Mouse (Mus musculus): ENCODE data around the gene Ndufab1. TPM values are rescaled to one million over a fixed set of nuclear protein-coding genes. Genes with fewer than 3 reads are reported as not detected.
A peak's percentile ranks its signal among the peaks of the same experiment; 100 is the strongest.
"Not testable (repeated sequence)": the region's sequence is repeated elsewhere in the genome, so short reads cannot be mapped to it uniquely, and the experiment has no call there.

Gene Ndufab1
- 100 to 1,000 TPM; 675 to 794 TPM for total RNA-seq (2021)
- long read RNA-seq, experiment 1, transcript Ndufab1-201 (5 exons, 3,479 nt), result minor isoform, 28 of 548 reads
- long read RNA-seq, experiment 1, transcript Ndufab1-203 (5 exons, 1,416 nt), result major isoform, 480 of 548 reads
- long read RNA-seq, experiment 1, partial matches to known transcripts, result 3 of 548 reads
- long read RNA-seq, experiment 1, other reads (novel, unspliced or antisense), result 35 of 548 reads
- long read RNA-seq, experiment 2, transcript Ndufab1-203 (5 exons, 1,416 nt), result major isoform, 547 of 639 reads
- long read RNA-seq, experiment 2, transcript Ndufab1-201 (5 exons, 3,479 nt), result minor isoform, 43 of 639 reads
- long read RNA-seq, experiment 2, partial matches to known transcripts, result 3 of 639 reads
- long read RNA-seq, experiment 2, other reads (novel, unspliced or antisense), result 42 of 639 reads

DNA sequence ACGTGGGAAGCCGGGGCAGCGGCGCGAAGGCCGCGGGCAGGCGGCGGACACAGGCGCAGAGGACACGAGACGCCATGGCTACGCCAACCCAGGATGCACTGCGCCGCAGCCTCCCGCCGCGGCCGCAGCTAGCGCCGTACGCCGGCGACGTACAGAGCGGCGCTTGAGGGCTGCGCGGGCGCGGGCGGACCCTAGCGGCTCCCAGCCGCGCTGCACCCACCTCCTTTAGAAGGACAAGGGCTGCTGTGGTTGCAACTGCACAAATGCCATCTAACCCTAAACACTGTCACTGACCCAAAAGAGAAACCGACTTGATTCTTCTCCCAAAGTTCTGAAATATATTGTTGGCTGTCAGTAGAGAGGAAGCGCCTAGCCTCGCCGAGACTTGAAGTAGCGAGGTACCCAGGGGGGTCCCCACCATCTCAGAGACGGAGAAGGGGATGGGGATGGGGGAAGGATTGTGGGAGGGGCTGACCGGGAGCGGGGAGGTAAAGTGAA is at the start of gene Ndufab1:
Gene Ndufab1 (minus strand): TSS at position 140 of the 498 bp plus-strand sequence.
- DNase-seq, result peak; percentile 85
- intact Hi-C loops (cut with DNase I; ENCODE audit: low total_unique reads), result no loop called here

DNA sequence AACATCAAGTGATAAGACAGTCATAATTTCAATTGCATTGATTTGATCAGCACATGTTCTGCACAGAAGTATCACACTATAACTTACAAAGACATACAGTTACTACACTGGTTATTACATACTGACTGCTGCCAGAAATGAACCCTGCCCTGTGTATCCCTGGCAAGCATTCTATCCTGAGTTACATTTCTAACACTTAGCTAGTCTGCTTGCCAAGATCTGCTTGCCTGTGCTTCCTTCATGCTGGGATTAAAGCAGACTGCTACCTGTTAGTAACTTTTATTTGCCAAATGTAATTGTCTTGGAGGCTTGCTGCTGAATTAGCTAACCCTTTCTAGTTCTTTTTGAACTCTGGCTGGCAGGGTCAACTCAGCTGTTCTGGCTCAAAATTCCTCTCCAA is 39.3 kb upstream of the Ndufab1 start:
- intact Hi-C loops (cut with DNase I; ENCODE audit: low total_unique reads), result no loop called here
- DNase-seq, result no peak

DNA sequence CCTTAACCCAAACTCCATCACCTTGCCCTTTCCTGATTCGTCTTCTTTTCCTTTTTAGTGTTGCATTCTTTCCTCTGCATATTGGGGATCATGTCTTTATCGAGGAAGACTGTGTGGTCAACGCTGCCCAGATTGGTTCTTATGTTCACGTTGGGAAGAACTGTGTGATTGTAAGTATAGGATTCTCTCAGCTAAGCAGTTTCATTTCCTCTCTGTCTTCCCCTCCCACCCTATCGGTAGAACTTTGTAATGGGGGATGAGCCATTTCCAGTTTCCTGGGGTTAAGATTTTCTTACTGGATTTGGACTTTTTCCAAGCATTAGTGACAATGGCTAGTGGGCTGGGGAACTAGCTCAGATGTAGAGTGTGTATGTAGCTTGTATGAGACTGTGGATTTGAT is 36.5 kb upstream of the Ndufab1 start:
- no peak for DNase-seq
- intact Hi-C loops (cut with DNase I; ENCODE audit: low total_unique reads), result no loop called here

DNA sequence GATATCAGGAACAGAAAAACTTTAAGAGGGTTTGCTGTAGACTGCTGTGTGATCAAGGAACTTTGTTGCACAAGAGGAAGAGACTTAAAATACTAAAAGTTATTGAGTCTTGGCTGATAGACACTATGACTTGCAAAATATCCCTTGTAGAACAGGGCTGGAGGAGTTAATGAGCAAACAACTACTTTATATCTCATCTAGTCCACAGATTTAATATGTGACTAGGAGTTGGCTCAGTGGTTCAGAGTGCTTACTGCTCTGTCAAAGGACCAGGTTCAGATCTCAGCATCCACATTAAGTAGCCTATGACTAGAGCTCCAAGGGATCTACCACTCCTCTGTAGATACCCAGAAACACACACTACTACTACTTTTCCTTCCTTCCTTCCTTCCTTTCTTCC is 35.4 kb upstream of the Ndufab1 start:
- DNase-seq, result no peak
- intact Hi-C loops (cut with DNase I; ENCODE audit: low total_unique reads), result no loop called here

DNA sequence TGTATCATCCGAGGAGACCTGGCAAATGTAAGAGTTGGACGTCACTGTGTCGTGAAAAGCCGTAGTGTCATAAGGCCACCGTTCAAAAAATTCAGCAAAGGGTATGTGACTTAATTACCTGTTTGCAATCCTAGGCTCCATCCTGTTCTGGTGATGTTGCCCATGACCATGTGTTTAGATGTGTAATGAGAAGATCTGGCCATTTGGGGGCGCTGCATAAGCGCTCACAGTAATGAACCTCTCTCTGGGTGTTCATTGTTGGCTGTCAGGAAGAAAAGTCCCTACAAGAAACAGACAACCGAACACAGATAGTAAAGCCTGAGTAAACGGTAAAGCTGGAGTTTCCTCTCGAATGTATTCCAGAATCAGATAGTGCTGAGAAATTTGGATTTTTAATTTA is 33.4 kb upstream of the Ndufab1 start:
- no peak for DNase-seq
- intact Hi-C loops (cut with DNase I; ENCODE audit: low total_unique reads), result no loop called here

DNA sequence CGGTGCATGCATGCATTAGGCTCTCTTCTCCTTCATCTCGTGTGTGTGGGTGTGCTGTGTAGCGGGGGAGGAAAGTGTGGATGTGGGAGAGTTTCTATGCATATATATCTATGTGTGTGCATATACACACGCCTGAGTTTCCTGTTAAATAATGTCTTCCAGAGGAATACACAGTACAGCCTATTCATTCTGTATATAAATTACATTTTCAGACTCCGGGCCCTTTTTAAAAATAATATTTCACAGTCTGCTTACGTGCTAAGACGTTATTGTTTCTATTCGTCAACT is 31.6 kb upstream of the Ndufab1 start:
- intact Hi-C loops (cut with DNase I; ENCODE audit: low total_unique reads), result no loop called here
- no peak for DNase-seq

DNA sequence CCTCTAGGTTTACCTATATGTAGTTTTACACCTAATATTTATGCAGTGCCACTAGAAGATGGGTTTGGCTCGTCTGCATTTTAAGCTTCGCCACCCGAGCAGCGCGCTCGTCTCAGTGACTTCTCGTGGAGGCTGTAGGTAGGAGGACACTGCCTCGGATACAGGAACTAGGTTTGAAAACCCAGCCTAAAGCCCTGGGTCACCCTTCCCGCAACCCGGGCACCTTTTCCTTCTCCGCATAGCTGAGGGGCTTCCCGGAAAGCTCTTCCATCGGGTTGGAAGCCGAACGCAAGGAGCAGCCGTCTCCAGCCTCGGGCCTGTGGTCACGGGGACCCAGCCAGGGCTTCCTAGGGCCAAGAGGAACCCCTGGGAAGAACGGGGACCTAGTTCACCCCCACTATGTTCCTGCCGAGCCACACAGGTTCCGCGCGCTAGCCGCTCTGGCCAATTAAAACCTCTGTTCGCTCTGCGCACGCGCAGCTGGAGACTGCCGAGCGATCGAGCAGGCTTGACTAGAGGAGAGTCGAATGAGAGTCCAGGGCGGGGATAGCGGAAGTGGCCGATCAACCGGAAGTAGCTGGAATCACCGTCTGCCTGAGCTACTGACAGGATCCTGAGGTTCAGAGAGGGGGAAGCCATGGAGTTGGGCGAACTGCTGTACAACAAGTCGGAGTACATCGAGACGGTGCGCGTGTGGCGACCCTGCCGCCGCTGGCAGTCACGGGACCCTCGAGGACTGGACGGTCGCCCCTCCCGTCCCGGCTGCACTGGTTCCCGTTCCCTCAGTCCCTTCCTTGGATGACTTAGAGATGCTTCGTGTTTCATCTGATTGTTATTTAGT is 31.0 kb upstream of the Ndufab1 start, which contains the start of the genes Palb2 and Dctn5:
Gene Palb2 (minus strand): TSS at position 489 of the 841 bp plus-strand sequence.
Gene Dctn5 (plus strand): TSS at position 545 of the 841 bp plus-strand sequence.
- intact Hi-C loops (cut with DNase I; ENCODE audit: low total_unique reads), result no loop called here
- DNase-seq, result peak; percentile 97

DNA sequence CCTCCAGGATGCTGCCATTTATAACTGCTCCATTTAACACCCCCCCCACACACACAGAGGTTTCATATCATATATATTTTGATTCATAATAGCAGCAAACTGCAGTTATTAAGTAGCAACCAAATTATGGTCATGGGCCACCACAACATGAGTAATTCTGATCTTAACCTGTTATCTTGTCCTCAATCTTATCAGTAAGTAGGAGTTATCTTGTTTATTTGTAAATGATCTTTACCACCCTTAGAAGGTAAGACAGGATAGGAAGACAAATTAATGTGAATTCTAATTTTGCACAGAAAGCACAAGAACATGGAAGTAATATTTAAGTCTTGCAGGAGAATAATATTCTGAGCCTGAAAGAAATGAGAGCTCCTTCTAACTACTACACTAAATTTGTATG is 30.1 kb upstream of the Ndufab1 start:
- DNase-seq, result no peak
- intact Hi-C loops (cut with DNase I; ENCODE audit: low total_unique reads), result no loop called here

DNA sequence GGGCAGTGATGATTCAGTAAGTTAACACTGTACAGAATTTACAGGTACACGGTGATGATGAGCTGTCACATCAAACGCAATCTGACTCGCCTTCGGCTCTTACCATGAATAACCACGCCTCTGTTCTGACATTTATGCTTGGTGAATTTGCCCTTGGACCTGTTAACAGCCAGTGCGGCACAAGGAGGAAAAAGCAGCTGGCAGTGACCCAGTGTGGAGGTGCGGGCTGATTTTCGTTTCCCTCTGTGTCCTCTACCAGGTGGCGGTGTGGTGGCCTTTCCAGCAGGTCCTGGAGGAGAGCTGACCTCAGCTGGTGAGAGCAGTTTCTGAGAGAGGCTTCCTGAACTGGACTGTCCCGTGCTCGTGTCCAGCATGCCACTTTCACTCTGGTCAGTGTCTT is 25.3 kb upstream of the Ndufab1 start:
- intact Hi-C loops (cut with DNase I; ENCODE audit: low total_unique reads), result no loop called here
- DNase-seq, result no peak

DNA sequence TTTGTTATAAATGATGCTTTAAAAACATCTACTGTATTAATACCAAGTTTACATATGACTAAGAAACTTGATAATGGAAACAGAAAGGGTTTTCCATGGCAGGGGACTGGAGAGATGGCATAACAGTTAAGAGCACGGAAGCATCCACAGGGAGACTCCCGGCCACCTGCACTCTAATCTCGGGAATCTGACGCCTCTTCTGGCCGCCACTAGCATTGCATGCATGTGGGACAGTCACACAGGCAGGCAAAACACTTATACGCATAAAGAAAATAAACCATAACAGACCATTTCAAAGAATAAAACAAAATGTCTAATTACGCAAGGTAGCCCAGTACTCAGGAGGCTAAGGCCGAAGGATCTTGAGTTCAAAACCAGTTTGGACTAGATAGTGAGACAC is 23.9 kb upstream of the Ndufab1 start:
- intact Hi-C loops (cut with DNase I; ENCODE audit: low total_unique reads), result no loop called here

DNA sequence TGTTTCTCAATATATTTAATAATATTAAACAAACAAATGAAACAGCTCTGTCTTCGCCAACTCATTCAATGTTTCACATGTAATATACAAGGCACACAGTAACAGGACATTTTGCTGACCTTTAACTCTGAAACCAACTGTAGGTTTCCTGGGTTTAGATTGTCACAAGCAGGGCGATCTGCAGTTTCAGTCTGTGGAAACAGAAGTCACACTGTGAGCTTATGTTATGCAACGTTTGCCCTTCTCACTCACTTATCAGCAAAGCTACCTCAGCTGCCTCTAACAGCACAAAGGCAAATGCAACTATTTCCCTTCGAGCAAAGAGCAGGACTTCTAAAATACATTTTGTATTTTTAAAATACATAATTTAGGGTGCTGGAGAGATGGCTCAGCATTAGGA is 21.8 kb upstream of the Ndufab1 start:
- no peak for DNase-seq
- intact Hi-C loops (cut with DNase I; ENCODE audit: low total_unique reads), result no loop called here

More for the DNA sequence above, 23.9 kb upstream of the Ndufab1 start:
- no peak for DNase-seq

DNA sequence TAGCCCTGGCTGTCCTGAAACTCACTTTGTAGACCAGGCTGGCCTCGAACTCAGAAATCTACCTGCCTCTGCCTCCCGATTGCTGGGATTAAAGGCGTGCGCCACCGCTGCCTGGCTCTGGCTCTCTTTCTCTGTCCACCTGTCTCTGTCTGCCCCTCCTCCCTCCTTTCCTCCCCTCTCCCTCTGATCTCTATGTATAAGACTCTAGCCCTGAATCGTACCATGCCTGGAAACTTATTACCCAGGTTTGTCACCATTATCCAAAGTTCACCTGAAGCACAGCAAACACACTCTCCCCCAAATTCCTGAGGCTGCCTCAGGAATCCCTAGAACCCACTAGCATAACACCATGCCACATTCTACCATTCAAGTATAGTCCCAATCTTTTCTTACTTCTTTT is 6.5 kb upstream of the Ndufab1 start:
- DNase-seq, result no peak
- intact Hi-C loops (cut with DNase I; ENCODE audit: low total_unique reads), result no loop called here

DNA sequence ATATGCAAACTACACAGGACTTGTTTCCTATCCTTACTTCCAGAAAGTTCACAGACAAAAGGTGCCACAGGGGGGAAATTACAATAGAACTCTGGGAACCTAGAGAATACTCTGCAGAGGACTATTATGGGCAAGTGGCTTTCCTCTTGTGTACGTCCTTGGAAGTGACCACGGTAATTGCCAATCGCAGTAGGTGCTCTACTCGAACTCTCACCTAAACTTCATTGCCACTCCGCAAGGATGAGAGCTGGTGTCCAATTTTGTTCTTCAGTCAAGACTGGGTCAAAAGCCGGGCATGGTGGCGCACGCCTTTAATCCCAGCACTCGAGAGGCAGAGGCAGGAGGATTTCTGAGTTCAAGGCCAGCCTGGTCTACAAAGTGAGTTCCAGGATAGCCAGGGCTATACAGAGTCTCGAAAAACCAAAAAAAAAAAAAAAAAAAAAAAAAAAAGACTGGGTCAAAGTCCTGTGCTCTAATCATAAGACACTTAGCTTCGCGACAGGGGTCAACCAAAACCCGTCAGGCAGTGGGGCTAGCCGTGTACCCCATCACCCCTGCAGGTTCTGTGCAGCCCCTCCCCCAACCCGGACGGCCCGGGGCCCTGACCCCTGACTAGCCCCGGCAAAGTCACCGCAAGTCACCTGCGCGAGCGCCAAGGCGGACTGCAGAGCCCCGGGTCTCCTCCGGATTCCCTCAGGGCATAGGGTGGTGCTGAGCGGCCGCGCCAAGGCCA is 506 bp downstream of the Ndufab1 start:
- DNase-seq; intact Hi-C loops (cut with DNase I; ENCODE audit: low total_unique reads): not testable (repeated sequence)

DNA sequence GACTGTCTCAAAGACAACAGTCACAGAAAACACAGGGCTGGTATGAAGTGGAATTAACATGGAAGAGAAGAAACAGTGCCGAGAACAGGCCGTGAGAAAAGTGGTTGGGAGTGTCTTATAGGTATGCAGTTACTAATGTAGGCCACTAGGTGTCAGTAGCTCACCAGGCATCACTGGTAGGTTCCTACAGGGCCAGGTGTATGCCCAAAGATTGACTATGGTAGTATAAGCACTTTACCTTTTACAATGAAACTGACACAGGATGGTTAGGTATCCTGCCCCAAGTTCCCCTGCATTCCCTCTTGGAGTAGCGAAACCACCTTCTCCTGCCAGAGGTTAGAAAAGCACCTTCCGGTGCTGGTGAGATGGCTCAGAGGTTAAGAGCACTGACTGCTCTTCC is 2.5 kb downstream of the Ndufab1 start:
- DNase-seq, result no peak
- intact Hi-C loops (cut with DNase I; ENCODE audit: low total_unique reads), result no loop called here

DNA sequence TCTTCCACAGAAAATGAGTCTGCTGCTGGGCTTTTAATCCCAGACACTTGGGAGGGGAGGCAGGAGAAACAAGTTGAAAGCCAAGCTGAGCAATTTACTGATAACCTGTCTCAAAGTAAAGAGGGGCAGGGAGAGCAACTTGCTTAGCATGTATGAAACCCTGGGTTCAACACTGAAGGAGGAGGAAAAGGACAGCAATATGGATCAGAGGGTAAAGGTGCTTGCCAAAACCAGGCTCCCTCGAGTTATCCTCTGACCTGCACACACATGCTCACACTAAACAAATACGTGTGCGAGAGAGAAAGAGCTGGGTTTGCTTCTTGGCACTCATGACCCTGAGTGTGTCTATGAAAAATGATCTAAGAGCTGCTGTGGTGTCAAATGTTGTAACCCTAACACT is 3.7 kb downstream of the Ndufab1 start:
- intact Hi-C loops (cut with DNase I; ENCODE audit: low total_unique reads), result no loop called here

DNA sequence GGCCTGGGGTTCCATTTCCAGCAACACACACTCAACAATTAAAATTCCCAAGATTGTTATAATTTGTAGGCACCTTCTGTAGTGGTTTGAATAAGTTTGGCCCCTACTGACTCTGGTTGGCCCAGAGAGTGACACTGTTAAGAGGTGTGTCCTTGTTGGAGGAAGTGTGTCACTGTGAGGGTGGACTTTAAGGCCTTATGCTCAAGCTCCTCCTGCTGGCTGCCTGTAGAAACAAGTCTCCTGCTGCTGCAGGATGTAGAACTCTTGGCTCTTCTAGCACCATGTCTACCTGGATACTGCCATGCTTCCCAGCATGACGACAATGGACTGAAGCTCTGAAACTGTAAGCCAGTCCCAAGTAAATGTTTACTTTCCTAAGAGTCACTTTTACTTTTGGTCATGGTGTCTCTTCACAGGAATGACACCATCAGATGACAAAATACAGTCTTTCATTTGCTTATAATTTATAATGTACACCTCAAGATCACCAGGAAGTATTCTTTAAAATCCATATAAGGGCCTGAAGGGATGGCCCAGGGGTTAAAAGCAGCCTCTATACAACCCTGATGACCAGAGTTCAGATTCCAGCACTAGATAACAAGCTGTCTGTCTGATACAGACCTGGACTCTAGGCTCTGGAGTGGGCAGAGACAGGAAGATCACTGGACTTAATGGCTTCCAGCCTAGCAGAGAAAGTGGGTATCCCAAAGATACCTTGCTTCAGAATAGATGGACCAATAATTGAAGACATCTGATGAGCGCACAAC is 6.9 kb downstream of the Ndufab1 start:
- DNase-seq, result no peak
- intact Hi-C loops (cut with DNase I; ENCODE audit: low total_unique reads), result no loop called here

More for the DNA sequence above, 3.7 kb downstream of the Ndufab1 start:
- DNase-seq, result no peak

DNA sequence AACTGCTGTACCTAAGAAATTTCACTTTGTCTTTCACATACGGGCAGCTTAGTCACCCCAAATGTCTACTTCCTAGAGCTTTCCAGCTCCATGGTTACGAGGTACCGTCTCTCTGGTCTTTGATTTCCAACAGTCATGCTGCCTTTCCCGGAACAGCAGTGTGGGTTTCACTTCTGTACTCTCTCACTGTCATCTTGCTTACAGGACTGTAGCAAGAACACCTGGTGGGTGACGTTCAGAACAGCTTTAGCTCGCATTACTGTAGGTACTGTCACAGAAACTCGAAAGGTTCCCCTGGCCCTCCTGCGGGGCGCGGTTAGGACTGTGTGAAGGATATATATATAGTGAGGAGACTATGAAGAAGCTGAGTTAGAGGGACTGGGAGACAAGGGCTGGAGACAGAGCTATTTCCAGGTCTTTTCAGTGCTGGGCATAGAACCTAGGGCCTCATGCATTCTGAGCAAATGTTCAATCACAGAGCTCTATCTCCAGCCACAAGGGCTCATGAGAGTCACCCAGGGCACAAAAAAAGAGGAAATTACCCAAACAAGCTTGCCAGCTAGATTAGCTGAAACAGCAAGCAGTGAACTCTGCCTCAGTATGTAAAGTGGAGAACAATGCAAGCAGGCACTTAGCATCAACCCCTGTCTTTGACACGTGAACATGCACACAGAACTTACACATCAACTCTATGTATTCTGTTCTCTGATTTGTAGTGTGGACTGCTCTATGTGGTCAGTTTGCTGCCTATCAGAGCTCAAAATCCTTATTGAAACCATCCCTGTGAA is 14.3 kb downstream of the Ndufab1 start:
- no peak for DNase-seq
- intact Hi-C loops (cut with DNase I; ENCODE audit: low total_unique reads), result no loop called here

DNA sequence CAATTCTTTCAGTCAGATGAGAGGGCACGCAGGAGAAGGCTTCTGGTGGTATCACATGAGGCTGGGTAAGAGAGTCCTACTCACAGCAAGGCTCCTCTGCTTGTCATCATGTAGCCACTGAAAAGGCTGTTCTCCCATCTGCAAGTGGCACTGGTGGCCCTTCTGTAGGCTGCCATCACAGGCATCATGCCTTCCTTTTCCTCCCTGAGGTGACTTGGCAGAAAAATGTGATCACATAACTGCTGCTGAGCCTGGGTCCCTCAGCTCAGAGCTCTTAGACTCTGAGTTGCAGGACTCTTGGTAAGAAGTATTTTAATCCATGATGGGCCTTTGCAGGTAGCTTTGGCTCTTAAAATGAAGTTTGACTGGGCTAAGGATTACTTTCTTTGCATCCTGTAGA is 20.6 kb downstream of the Ndufab1 start:
- intact Hi-C loops (cut with DNase I; ENCODE audit: low total_unique reads), result no loop called here
- no peak for DNase-seq

Data from gastrocnemius, postnatal 14 days (tissue).